In the genomic region with DNA sequence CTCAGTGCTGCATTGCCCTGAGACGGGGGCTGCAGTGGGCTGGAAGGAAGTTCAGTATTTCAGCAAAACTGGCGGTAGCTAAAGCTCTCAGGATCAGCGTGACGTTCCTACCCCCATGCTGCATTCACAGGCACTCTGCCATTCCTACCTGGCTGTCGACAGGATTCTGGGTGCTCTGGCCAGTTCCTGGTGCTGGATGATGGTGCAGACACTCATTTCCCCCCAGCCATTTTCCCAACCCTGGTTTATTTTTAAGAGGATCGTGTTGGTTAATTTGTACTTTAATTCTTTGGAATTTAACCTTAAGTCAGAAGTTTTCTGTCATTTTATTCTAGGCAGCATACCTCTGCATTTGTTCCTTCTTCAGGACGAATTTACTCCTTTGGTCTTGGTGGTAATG, we compare ENCODE assay signal across 11 mouse cellular contexts.
"Had no signal": no experiment of that assay in that cellular context is flagged by ENCODE, and none has a peak within 500 bp of the region (broad histone marks: within the 10 kb centered on the region; RNA-seq: fewer than 3 reads in every experiment).

No protein-coding gene starts in this region.

- H3K4me2 ChIP-seq: hindbrain, embryonic 15.5 days; limb, embryonic 15.5 days; midbrain, embryonic 12.5 days had no signal

- H3K4me3 ChIP-seq: hindbrain, embryonic 15.5 days; left cerebral cortex, adult 2 months; limb, embryonic 15.5 days; midbrain, embryonic 12.5 days had no signal

- H3K9ac ChIP-seq: hindbrain, embryonic 15.5 days; limb, embryonic 15.5 days; midbrain, embryonic 12.5 days had no signal

- ATAC-seq: intestine, embryonic 16.5 days; lung, postnatal 0 days had no signal

- H3K9me3 ChIP-seq: hindbrain, embryonic 15.5 days; limb, embryonic 15.5 days; midbrain, embryonic 12.5 days had no signal

- H3K4me1 ChIP-seq: hindbrain, embryonic 15.5 days; limb, embryonic 15.5 days; midbrain, embryonic 12.5 days had no signal

- H3K27me3 ChIP-seq: hindbrain, embryonic 15.5 days; limb, embryonic 15.5 days; midbrain, embryonic 12.5 days had no signal

- DNase-seq: lung, adult 2 months; lung, postnatal 36 days; right cerebral cortex, adult 18-20 months; right cerebral cortex, postnatal 25 days; thymus, postnatal 36 days had no signal

- H3K27ac ChIP-seq: hindbrain, embryonic 15.5 days; left cerebral cortex, adult 2 months; limb, embryonic 15.5 days; midbrain, embryonic 12.5 days had no signal
